Mouse (Mus musculus) MEL (cell line): ENCODE results near the gene Wscd1. TPM values are rescaled to one million over a fixed set of nuclear protein-coding genes. Genes with fewer than 3 reads are reported as not detected.

Source experiments
- DNase-seq: peaks from one replicate; pipeline ENCODE4 v3.0.0; 2011; ENCODE audit warnings: low read depth, low spot score
- H3K27ac ChIP-seq: 2 replicates; pipeline ENCODE4 v1.5.1; 2012; ENCODE audit warnings: low read depth, mild to moderate bottlenecking, control low read depth, low read length, moderate library complexity; ENCODE audit not compliant: control insufficient read depth
- H3K27me3 ChIP-seq, 2 experiments: fragments of 150-350 bp in 1 of 2; sonication (generic) in 1 of 2; 2 replicates each; pipeline ENCODE4 v1.6.1; 2012; ENCODE audit warnings: low read length in 2 of 2, mild to moderate bottlenecking in 2 of 2, improper control_type of control experiment in 1 of 2, moderate library complexity in 1 of 2; ENCODE audit not compliant: insufficient read depth in 2 of 2, control insufficient read depth in 1 of 2
- H3K36me3 ChIP-seq, 2 experiments: 2 replicates each; pipeline ENCODE4 v1.6.1; 2012 to 2014; ENCODE audit warnings: low read length in 2 of 2, improper control_type of control experiment in 1 of 2, inconsistent platforms in 1 of 2, mild to moderate bottlenecking in 1 of 2; ENCODE audit not compliant: insufficient read depth in 2 of 2, control insufficient read depth in 1 of 2
- H3K4me1 ChIP-seq, 2 experiments: fragments of 150-350 bp in 1 of 2; sonication (generic) in 1 of 2; 2 replicates each; pipeline ENCODE4 v1.6.1; 2012; ENCODE audit warnings: low read length in 2 of 2, improper control_type of control experiment in 1 of 2, mild to moderate bottlenecking in 1 of 2; ENCODE audit not compliant: insufficient read depth in 2 of 2, control insufficient read depth in 1 of 2
- H3K4me3 ChIP-seq, 2 experiments: fragments of 150-350 bp in 1 of 2; sonication (generic) in 1 of 2; 2 replicates each; pipeline ENCODE4 v1.5.1; 2012; ENCODE audit warnings: low read depth in 2 of 2, low read length in 2 of 2, mild to moderate bottlenecking in 2 of 2, moderate library complexity in 2 of 2, control low read depth in 1 of 2, improper control_type of control experiment in 1 of 2; ENCODE audit not compliant: control insufficient read depth in 1 of 2, insufficient read depth in 1 of 2
- H3K79me2 ChIP-seq: 2 replicates; pipeline ENCODE4 v1.6.1; 2012; ENCODE audit warnings: mild to moderate bottlenecking, low read length, moderate library complexity; ENCODE audit not compliant: control insufficient read depth, poor library complexity, insufficient read depth
- H3K9ac ChIP-seq: 2 replicates; pipeline ENCODE4 v1.6.1; 2012; ENCODE audit warnings: low read depth, mild to moderate bottlenecking, control low read depth, low read length, moderate library complexity; ENCODE audit not compliant: control insufficient read depth, poor library complexity, severe bottlenecking
- H3K9me3 ChIP-seq: fragments of 150-350 bp; sonication (generic); replicated peaks from 2 replicates; pipeline ENCODE4 v1.6.1; 2012; ENCODE audit warnings: mild to moderate bottlenecking, low read length, improper control_type of control experiment, moderate library complexity; ENCODE audit not compliant: insufficient read depth
- BHLHE40 ChIP-seq: IDR thresholded peaks from 2 replicates; pipeline ENCODE4 v1.6.1; 2012; ENCODE audit warnings: low read depth, mild to moderate bottlenecking, inconsistent platforms, low read length, improper control_type of control experiment, borderline replicate concordance
- CHD1 ChIP-seq: IDR thresholded peaks from 2 replicates; pipeline ENCODE4 v1.6.1; 2012; ENCODE audit warnings: low read depth, mild to moderate bottlenecking, inconsistent platforms, low read length, improper control_type of control experiment
- CTCF ChIP-seq, 3 experiments: IDR thresholded peaks in 2 of 3; conservative IDR thresholded peaks in 1 of 3; 2 replicates each; pipeline ENCODE4 v1.5.1; 2011 to 2012; ENCODE audit warnings: low read length in 3 of 3, low read depth in 2 of 3, mild to moderate bottlenecking in 2 of 3, improper control_type of control experiment in 1 of 3, inconsistent platforms in 1 of 3, mixed read lengths in 1 of 3, moderate library complexity in 1 of 3; ENCODE audit not compliant: control insufficient read depth in 1 of 3, insufficient read depth in 1 of 3, poor library complexity in 1 of 3, severe bottlenecking in 1 of 3
- ELF1 ChIP-seq: IDR thresholded peaks from 2 replicates; pipeline ENCODE4 v1.6.1; 2014; ENCODE audit warnings: low read depth, mild to moderate bottlenecking, inconsistent platforms, low read length, improper control_type of control experiment, moderate library complexity
- GATA1 ChIP-seq: IDR thresholded peaks from 2 replicates; pipeline ENCODE4 v1.6.1; 2011; ENCODE audit warnings: low read depth, low read length, improper control_type of control experiment
- KAT2A ChIP-seq: conservative IDR thresholded peaks from 2 replicates; pipeline ENCODE4 v1.6.1; 2012; ENCODE audit warnings: low read depth, low read length, improper control_type of control experiment, inconsistent platforms
- MAX ChIP-seq: IDR thresholded peaks from 2 replicates; pipeline ENCODE4 v1.6.1; 2011; ENCODE audit warnings: low read length, improper control_type of control experiment
- MAZ ChIP-seq: IDR thresholded peaks from 2 replicates; pipeline ENCODE4 v1.6.1; 2012; ENCODE audit warnings: low read depth, mild to moderate bottlenecking, inconsistent platforms, low read length, improper control_type of control experiment
- MEF2A ChIP-seq: IDR thresholded peaks from 2 replicates; pipeline ENCODE4 v1.6.1; 2014; ENCODE audit warnings: low read depth, mild to moderate bottlenecking, inconsistent platforms, low read length, improper control_type of control experiment; ENCODE audit not compliant: poor library complexity, insufficient replicate concordance, severe bottlenecking; ENCODE audit errors: extremely low read depth
- MYB ChIP-seq: IDR thresholded peaks from 2 replicates; pipeline ENCODE4 v1.6.1; 2011; ENCODE audit warnings: mild to moderate bottlenecking, low read depth, low read length, improper control_type of control experiment
- MYC ChIP-seq: IDR thresholded peaks from 2 replicates; pipeline ENCODE4 v1.6.1; 2011; ENCODE audit warnings: low read depth, mild to moderate bottlenecking, low read length, improper control_type of control experiment, moderate library complexity
- NELFE ChIP-seq: IDR thresholded peaks from 2 replicates; pipeline ENCODE4 v1.6.1; 2011; ENCODE audit warnings: low read depth, low read length, improper control_type of control experiment
- NRF1 ChIP-seq: IDR thresholded peaks from 2 replicates; pipeline ENCODE4 v1.6.1; 2014; ENCODE audit warnings: low read depth, mild to moderate bottlenecking, inconsistent platforms, low read length, improper control_type of control experiment, moderate library complexity; ENCODE audit not compliant: poor library complexity, insufficient read depth, severe bottlenecking
- POLR2AphosphoS5 ChIP-seq: IDR thresholded peaks from 2 replicates; pipeline ENCODE4 v1.6.1; 2012; ENCODE audit warnings: low read depth, borderline replicate concordance, mild to moderate bottlenecking, inconsistent platforms, low read length, moderate library complexity, mixed read lengths
- TAL1 ChIP-seq: IDR thresholded peaks from 2 replicates; pipeline ENCODE4 v1.6.1; 2012; ENCODE audit warnings: mild to moderate bottlenecking, inconsistent platforms, low read length, moderate library complexity, mixed read lengths
- USF1 ChIP-seq: IDR thresholded peaks from 2 replicates; pipeline ENCODE4 v1.6.1; 2014; ENCODE audit warnings: low read depth, mild to moderate bottlenecking, inconsistent platforms, low read length, improper control_type of control experiment, moderate library complexity
- USF2 ChIP-seq, 2 experiments: IDR thresholded peaks; 2 replicates each; pipeline ENCODE4 v1.6.1; 2011 to 2012; ENCODE audit warnings: improper control_type of control experiment in 2 of 2, low read length in 2 of 2, borderline replicate concordance in 1 of 2, inconsistent platforms in 1 of 2, low read depth in 1 of 2, mild to moderate bottlenecking in 1 of 2; ENCODE audit not compliant: insufficient read depth in 1 of 2
- ZKSCAN1 ChIP-seq: IDR thresholded peaks from 2 replicates; pipeline ENCODE4 v1.6.1; 2012; ENCODE audit warnings: low read depth, mild to moderate bottlenecking, inconsistent platforms, low read length, improper control_type of control experiment, moderate library complexity
- polyA plus RNA-seq, 2 experiments: library from polyadenylated mRNA; stranded (reverse) in 1 of 2; unstranded in 1 of 2; fragments of >175 nt in 1 of 2; fragments of >200 nt in 1 of 2; gene quantifications; 2 replicates each; pipeline versions ENCODE4 v1.2.1 to v1.2.4; 2012; ENCODE audit warnings: low replicate concordance in 2 of 2, low read depth in 1 of 2; ENCODE audit not compliant: insufficient read length in 2 of 2, insufficient read depth in 1 of 2, missing spikeins in 1 of 2
- total RNA-seq: library from RNA; depleted of rRNA; stranded (reverse); fragments of 300-350 nt; gene quantifications from 2 replicates; pipeline ENCODE4 v1.2.3, GENCODE M21; 2012

The Wscd1 gene
- total and polyA plus RNA-seq, 3 experiments: not detected

- no peak for DNase-seq
- Histone ChIP-seq H3K9ac (no peak overlapping the region), H3K27ac (no peak overlapping the region)
Observed at GRCm38 (mm10) chr11:71788209-71788608, 38.5 kb downstream of the Wscd1 start.

GRCm38 (mm10) chr11:71790227-71790626 lies 40.5 kb downstream of the Wscd1 start:
- Histone ChIP-seq H3K9ac (no peak overlapping the region), H3K4me3 (no peak overlapping the region), H3K9me3 (no peaks in the 10 kb centered on the region), H3K79me2 (no peaks in the 10 kb centered on the region), H3K36me3 (no peaks in the 10 kb centered on the region), H3K27me3 (no peaks in the 10 kb centered on the region), H3K27ac (no peak overlapping the region), H3K4me1 (no peaks in the 10 kb centered on the region)
- no peak for DNase-seq
- TF ChIP-seq NELFE (no peak), MAZ (no peak), POLR2AphosphoS5 (no peak), MEF2A (no peak), TAL1 (no peak), MAX (no peak), USF2 (IDR thresholded peaks at IDR 0.05; ENCODE audit: borderline replicate concordance in 1 of 2, insufficient read depth in 1 of 2, low read depth in 1 of 2, low read length in 2 of 2) (no peak), BHLHE40 (no peak), USF1 (no peak), NRF1 (no peak), CHD1 (no peak), MYB (no peak)

More at GRCm38 (mm10) chr11:71788209-71788608, 38.5 kb downstream of the Wscd1 start:
- no peaks in the 10 kb centered on the region for H3K9me3 ChIP-seq
- no peaks in the 10 kb centered on the region for H3K4me1 ChIP-seq
- TF ChIP-seq MYC (no peak), CTCF (IDR thresholded peaks at IDR 0.05 in 2 of 3, conservative IDR thresholded peaks at IDR 0.05 in 1 of 3; ENCODE audit: control insufficient read depth in 1 of 3, insufficient read depth in 1 of 3, low read depth in 2 of 3, low read length in 3 of 3, poor library complexity in 1 of 3, severe bottlenecking in 1 of 3) (no peak), ELF1 (no peak)
- no peaks in the 10 kb centered on the region for H3K79me2 ChIP-seq
- H3K36me3 ChIP-seq: no peaks in the 10 kb centered on the region
- H3K27me3 ChIP-seq: no peaks in the 10 kb centered on the region
- H3K4me3 ChIP-seq: no peak overlapping the region

- no peaks in the 10 kb centered on the region for H3K4me1 ChIP-seq
- H3K27ac ChIP-seq: no peak overlapping the region
- no peaks in the 10 kb centered on the region for H3K27me3 ChIP-seq
- no peak overlapping the region for H3K4me3 ChIP-seq
- H3K79me2 ChIP-seq: no peaks in the 10 kb centered on the region
- TF ChIP-seq ZKSCAN1 (no peak), GATA1 (no peak), POLR2AphosphoS5 (no peak), KAT2A (no peak)
- H3K9ac ChIP-seq: no peak overlapping the region
- DNase-seq: no peak
- no peaks in the 10 kb centered on the region for H3K9me3 ChIP-seq
- H3K36me3 ChIP-seq: no peaks in the 10 kb centered on the region
Observed at GRCm38 (mm10) chr11:71799206-71799605, 49.5 kb downstream of the Wscd1 start.
